Mouse (Mus musculus): ENCODE measurements around the gene Clic6.

DNA sequence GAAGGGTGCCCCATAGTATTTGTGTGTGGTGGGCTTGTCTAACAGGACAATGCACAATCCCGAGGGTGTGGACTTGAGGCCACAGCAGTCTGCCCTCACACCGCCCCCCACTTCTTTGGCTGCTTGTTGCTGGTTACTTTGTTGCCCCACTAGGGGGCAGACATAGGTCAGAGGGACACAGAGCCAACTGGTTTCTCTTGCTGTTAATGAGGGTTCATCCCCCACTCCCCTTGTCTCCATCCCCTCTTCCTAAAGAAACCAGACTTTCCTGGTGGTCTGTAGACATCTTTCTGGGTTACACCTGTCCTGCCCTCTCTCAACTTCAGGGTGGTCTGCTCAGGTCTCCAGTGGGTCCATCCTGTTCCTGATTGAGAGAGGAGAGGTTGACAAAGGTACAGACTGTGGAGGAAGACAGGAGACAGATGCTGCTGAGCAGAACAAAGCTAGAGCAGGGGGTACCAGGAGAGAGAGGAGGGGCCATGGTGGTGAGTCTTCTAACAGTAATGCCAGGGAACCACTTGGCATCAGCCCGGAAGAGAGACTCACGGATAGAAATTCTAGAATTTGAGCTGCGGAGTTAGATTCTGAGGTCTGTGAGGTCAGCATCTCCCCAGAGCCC is 26.3 kb downstream of the Clic6 start:
- TF ChIP-seq POLR2AphosphoS2 (IDR thresholded peaks at IDR 0.05; ENCODE audit: insufficient read length, low read depth) (no peak), POLR2A (IDR thresholded peaks at IDR 0.05; ENCODE audit: insufficient read length, low read depth) (no peak), E2F4 (IDR thresholded peaks at IDR 0.05; ENCODE audit: insufficient read depth) (no peak), MAX (IDR thresholded peaks at IDR 0.05; ENCODE audit: low read depth) (no peak), CEBPB (IDR thresholded peaks at IDR 0.05; ENCODE audit: insufficient read depth, poor library complexity, severe bottlenecking) (no peak), TCF12 (IDR thresholded peaks at IDR 0.05; ENCODE audit: insufficient read depth, poor library complexity, severe bottlenecking) (no peak), USF1 (IDR thresholded peaks at IDR 0.05; ENCODE audit: low read depth) (no peak)

Data from myocyte (in vitro differentiated cells).